Mouse (Mus musculus) liver, postnatal 0 days (tissue): ENCODE measurements at regions not wholly inside any gene's neighbourhood (a gene's known extent, or its start where the extent isn't known, plus 50 kb on each side); places are given as distances from the start of the nearest gene placed in this dataset.
A peak's percentile ranks its signal among the peaks of the same experiment; 100 is the strongest.

Experiments used
- ATAC-seq: fragments of 200-750 bp; cut with Nextera tagmentation; 2 replicates; pipeline ENCODE4 v1.8.0; 2017; ENCODE audit warnings: mild to moderate bottlenecking, moderate library complexity
- DNase-seq: peaks from one replicate; pipeline ENCODE4 v3.0.0-alpha.2; 2016
- H3K27ac ChIP-seq: fragments of 300-500 bp; sonication (generic); 2 replicates; pipeline ENCODE4 v1.5.1; 2014; ENCODE audit warnings: antibody characterized with exemption, moderate library complexity, mild to moderate bottlenecking, low read depth
- H3K27me3 ChIP-seq: fragments of 300-500 bp; sonication (generic); 2 replicates; pipeline ENCODE4 v1.6.1; 2014; ENCODE audit warnings: low read length, control low read depth, mixed read lengths; ENCODE audit not compliant: insufficient read depth
- H3K36me3 ChIP-seq: fragments of 300-500 bp; sonication (generic); replicated peaks from 2 replicates; pipeline ENCODE4 v1.6.1; 2014; ENCODE audit warnings: mild to moderate bottlenecking, control low read depth, low read length, moderate library complexity, mixed read lengths; ENCODE audit not compliant: insufficient read depth
- H3K4me1 ChIP-seq: fragments of 300-500 bp; sonication (generic); 2 replicates; pipeline ENCODE4 v1.6.1; 2014; ENCODE audit warnings: antibody characterized with exemption, mild to moderate bottlenecking, control low read depth; ENCODE audit not compliant: insufficient read depth
- H3K4me2 ChIP-seq: fragments of 300-500 bp; sonication (generic); 2 replicates; pipeline ENCODE4 v1.6.1; 2014; ENCODE audit warnings: low read depth, mild to moderate bottlenecking, low read length, moderate library complexity, mixed read lengths
- H3K4me3 ChIP-seq: fragments of 300-500 bp; sonication (generic); 2 replicates; pipeline ENCODE4 v1.5.1; 2014; ENCODE audit warnings: low read depth, low read length
- H3K9ac ChIP-seq: fragments of 300-500 bp; sonication (generic); replicated peaks from 2 replicates; pipeline ENCODE4 v1.6.1; 2014; ENCODE audit warnings: mild to moderate bottlenecking, moderate library complexity
- H3K9me3 ChIP-seq: fragments of 300-500 bp; sonication (generic); 2 replicates; pipeline ENCODE4 v1.6.1; 2016; ENCODE audit warnings: mild to moderate bottlenecking, control low read depth, low read length, mixed read lengths
- CTCF ChIP-seq: sonication (generic); IDR thresholded peaks from 2 replicates; pipeline ENCODE4 v1.5.1; 2016; ENCODE audit warnings: antibody characterized with exemption, low read depth
- EP300 ChIP-seq: IDR thresholded peaks from 2 replicates; pipeline ENCODE4 v1.6.1; 2016; ENCODE audit warnings: antibody characterized with exemption, low read depth, mild to moderate bottlenecking
- whole genome bisulfite sequencing: fragments of 180-500 bp; shearing (Covaris S2); extraction: QIAGEN DNeasy Blood & Tissue Kit; methylation state at CpG from one replicate; pipeline ENCODE4 v1.1.7; 2014; ENCODE audit not compliant: insufficient replicate concordance; 5-methylcytosine and 5-hydroxymethylcytosine counted together

- Histone ChIP-seq H3K4me1 (no peaks in the 10 kb centered on the region), H3K4me2 (no peak overlapping the region), H3K36me3 (no peaks in the 10 kb centered on the region), H3K27ac (no peak overlapping the region), H3K9me3 (no peaks in the 10 kb centered on the region), H3K9ac (no peak overlapping the region), H3K27me3 (no peaks in the 10 kb centered on the region), H3K4me3 (no peak overlapping the region)
- ATAC-seq, result no peak
- DNase-seq, result no peak
- TF ChIP-seq CTCF (no peak), EP300 (no peak)
- 69% methylated on average over 4 of the region's 4 CpGs for WGBS
These were observed 494.3 kb downstream of the Cdh26 start for GRCm38 (mm10) chr2:178924456-178925115.

- H3K4me2 ChIP-seq, result no peak overlapping the region
- 72% methylated on average over 13 of the region's 13 CpGs for WGBS
- no peaks in the 10 kb centered on the region for H3K27me3 ChIP-seq
- H3K4me1 ChIP-seq, result no peaks in the 10 kb centered on the region
- no peak for TF ChIP-seq EP300
- no peak for TF ChIP-seq CTCF
- no peak overlapping the region for H3K27ac ChIP-seq
- DNase-seq, result no peak
- no peak overlapping the region for H3K9ac ChIP-seq
- no peak for ATAC-seq
- H3K36me3 ChIP-seq, result no peaks in the 10 kb centered on the region
- H3K9me3 ChIP-seq, result no peaks in the 10 kb centered on the region
- H3K4me3 ChIP-seq, result no peak overlapping the region
These were observed 496.8 kb downstream of the Cdh26 start for GRCm38 (mm10) chr2:178927038-178927660.

GRCm38 (mm10) chr2:178929033-178929432, 498.7 kb downstream of the Cdh26 start:
- Histone ChIP-seq H3K27ac (peak overlapping the region; percentile 64), H3K27me3 (no peaks in the 10 kb centered on the region), H3K9me3 (no peaks in the 10 kb centered on the region), H3K4me1 (peaks cover 5% of the 10 kb centered on the region; the same call in 1 of the 2 replicates), H3K9ac (no peak overlapping the region), H3K4me2 (no peak overlapping the region), H3K4me3 (no peak overlapping the region), H3K36me3 (no peaks in the 10 kb centered on the region)
- WGBS, result 63% methylated on average over 6 of the region's 6 CpGs
- peak; percentile 51 for ATAC-seq
- DNase-seq, result peak; percentile 26
- TF ChIP-seq EP300 (no peak), CTCF (no peak)

- Histone ChIP-seq H3K36me3 (no peaks in the 10 kb centered on the region), H3K4me3 (no peak overlapping the region), H3K27ac (peak overlapping the region; percentile 64; the same call in 1 of the 2 replicates), H3K4me1 (peaks cover 5% of the 10 kb centered on the region; the same call in 1 of the 2 replicates), H3K9me3 (no peaks in the 10 kb centered on the region), H3K9ac (no peak overlapping the region), H3K27me3 (no peaks in the 10 kb centered on the region), H3K4me2 (no peak overlapping the region)
- ATAC-seq (no peak), DNase-seq (no peak)
- TF ChIP-seq EP300 (no peak), CTCF (no peak)
- 54% methylated on average over 2 of the region's 2 CpGs for WGBS
These were observed 499.8 kb downstream of the Cdh26 start for GRCm38 (mm10) chr2:178930125-178930524.

GRCm38 (mm10) chr2:178948471-178948870, 493.8 kb upstream of the Cdh4 start:
- Histone ChIP-seq H3K9ac (no peak overlapping the region), H3K4me1 (no peaks in the 10 kb centered on the region), H3K9me3 (no peaks in the 10 kb centered on the region), H3K36me3 (no peaks in the 10 kb centered on the region), H3K27ac (no peak overlapping the region), H3K27me3 (no peaks in the 10 kb centered on the region), H3K4me3 (no peak overlapping the region), H3K4me2 (no peak overlapping the region)
- DNase-seq, result no peak
- 79% methylated on average over 6 of the region's 6 CpGs for WGBS
- TF ChIP-seq EP300 (no peak), CTCF (no peak)
- ATAC-seq, result no peak

GRCm38 (mm10) chr2:178949103-178949502, 493.1 kb upstream of the Cdh4 start:
- no peaks in the 10 kb centered on the region for H3K27me3 ChIP-seq
- H3K9me3 ChIP-seq, result no peaks in the 10 kb centered on the region
- no peak for ATAC-seq
- H3K4me1 ChIP-seq, result no peaks in the 10 kb centered on the region
- no peak for DNase-seq
- no peaks in the 10 kb centered on the region for H3K36me3 ChIP-seq
- H3K27ac ChIP-seq, result no peak overlapping the region
- WGBS, result 35% methylated on average over 4 of the region's 4 CpGs
- no peak overlapping the region for H3K9ac ChIP-seq
- no peak overlapping the region for H3K4me3 ChIP-seq
- no peak overlapping the region for H3K4me2 ChIP-seq
- no peak for TF ChIP-seq EP300
- TF ChIP-seq CTCF, result no peak
